Mouse (Mus musculus) monocyte, adult 2 months (primary cell): Measurements from ENCODE around the gene Gm29276.
"Not testable (repeated sequence)": the region's sequence is repeated elsewhere in the genome, so short reads cannot be mapped to it uniquely, and the experiment has no call there.

Source experiments
- DNase-seq, 2 experiments: peaks; one replicate each; pipeline ENCODE4 v3.0.0; 2022; ENCODE audit warnings: low spot score in 2 of 2, low read depth in 1 of 2

Gm29276 gene

GRCm38 (mm10) chrY:42582150-42582549, at the start of gene Gm29276:
Gm29276 (minus strand) TSS chrY:42582250.
- DNase-seq, result not testable (repeated sequence)
